Mouse (Mus musculus): ENCODE results near the gene Hbb-y.

GRCm38 (mm10) chr7:103865716-103866115 is 12.7 kb upstream of the Hbb-y start:
- TF ChIP-seq EP300 (IDR thresholded peaks at IDR 0.05; ENCODE audit: low read depth): peak; percentile 99
- 0 out of 2 replicates have a peak, but pooled peaks have one; percentile 4 for TF ChIP-seq CTCF (IDR thresholded peaks at IDR 0.05; ENCODE audit: low read depth)
